Mouse (Mus musculus): Measurements from ENCODE around the gene Wdhd1. TPM values are rescaled to one million over a fixed set of nuclear protein-coding genes. Genes with fewer than 3 reads are reported as not detected.
"Not testable (repeated sequence)": the region's sequence is repeated elsewhere in the genome, so short reads cannot be mapped to it uniquely, and the experiment has no call there.

The Wdhd1 gene
- 13.5 and 15.2 TPM in 2 replicates for polyA plus RNA-seq (2014; fragmentation: Nextera tagmentation; extraction: Ambion mirVana)

GRCm38 (mm10) chr14:47276637-47277393, at the start of gene Wdhd1, which contains the start of gene Socs4:
Wdhd1 (minus strand) TSS chr14:47276857.
Socs4 (plus strand) TSS chr14:47276931.
- Histone ChIP-seq H3K4me1 (ENCODE audit: control insufficient read depth in 2 of 2, insufficient read depth in 2 of 2, low read length in 2 of 2) (peaks cover 0 to 10% of the 10 kb centered on the region in 2 experiments; a peak in 2 of 4 replicates), H3K27me3 (ENCODE audit: control insufficient read depth, insufficient read depth, low read length) (no peaks in the 10 kb centered on the region), H3K36me3 (ENCODE audit: control insufficient read depth, insufficient read depth, low read length) (peaks cover 26% of the 10 kb centered on the region), H3K27ac (replicated peaks in 1 of 2; ENCODE audit: control insufficient read depth in 1 of 2, insufficient read depth in 1 of 2, low read depth in 2 of 2, low read length in 2 of 2) (peak within 1 kb of the TSS; percentile 94 to 96), H3K4me2 (ENCODE audit: low read length) (peak within 1 kb of the TSS; percentile 89), H3K9ac (ENCODE audit: low read length) (peak within 1 kb of the TSS; percentile 91), H3K4me3 (ENCODE audit: control insufficient read depth in 1 of 2, insufficient read depth in 1 of 2, low read depth in 1 of 2, low read length in 2 of 2) (peak within 1 kb of the TSS; percentile 69 to 92), H3K9me3 (ENCODE audit: control insufficient read depth, low read length) (no peaks in the 10 kb centered on the region)
- peak; percentile 96 for ATAC-seq (ENCODE audit: insufficient number of reproducible peaks, insufficient read depth, low FRiP score, low read depth)
- under 1% methylated on average over 76 of the region's 77 CpGs for WGBS

- WGBS, result 90% methylated on average over 9 of the region's 9 CpGs
- H3K9ac ChIP-seq (ENCODE audit: low read length), result no peak overlapping the region
- no peak for ATAC-seq (ENCODE audit: insufficient number of reproducible peaks, insufficient read depth, low FRiP score, low read depth)
- H3K27me3 ChIP-seq (ENCODE audit: control insufficient read depth, insufficient read depth, low read length), result no peaks in the 10 kb centered on the region
- peaks cover 11% of the 10 kb centered on the region for H3K36me3 ChIP-seq (ENCODE audit: control insufficient read depth, insufficient read depth, low read length)
- no peaks in the 10 kb centered on the region for H3K9me3 ChIP-seq (ENCODE audit: control insufficient read depth, low read length)
- no peak overlapping the region for H3K27ac ChIP-seq (replicated peaks in 1 of 2; ENCODE audit: control insufficient read depth in 1 of 2, insufficient read depth in 1 of 2, low read depth in 2 of 2, low read length in 2 of 2)
- no peak overlapping the region for H3K4me2 ChIP-seq (ENCODE audit: low read length)
- no peak overlapping the region for H3K4me3 ChIP-seq (ENCODE audit: control insufficient read depth in 1 of 2, insufficient read depth in 1 of 2, low read depth in 1 of 2, low read length in 2 of 2)
- H3K4me1 ChIP-seq (ENCODE audit: control insufficient read depth in 2 of 2, insufficient read depth in 2 of 2, low read length in 2 of 2), result no peaks in the 10 kb centered on the region
These were observed 49.5 kb upstream of the Wdhd1 start for GRCm38 (mm10) chr14:47325965-47326761.

- not testable (repeated sequence) for H3K9ac ChIP-seq (ENCODE audit: low read length); H3K4me3 ChIP-seq (ENCODE audit: control insufficient read depth in 1 of 2, insufficient read depth in 1 of 2, low read depth in 1 of 2, low read length in 2 of 2); H3K4me1 ChIP-seq (ENCODE audit: control insufficient read depth in 2 of 2, insufficient read depth in 2 of 2, low read length in 2 of 2); H3K27ac ChIP-seq (replicated peaks in 1 of 2; ENCODE audit: control insufficient read depth in 1 of 2, insufficient read depth in 1 of 2, low read depth in 2 of 2, low read length in 2 of 2); ATAC-seq (ENCODE audit: insufficient number of reproducible peaks, insufficient read depth, low FRiP score, low read depth); H3K27me3 ChIP-seq (ENCODE audit: control insufficient read depth, insufficient read depth, low read length); H3K9me3 ChIP-seq (ENCODE audit: control insufficient read depth, low read length); H3K4me2 ChIP-seq (ENCODE audit: low read length)
- 91% methylated on average over 5 of the region's 8 CpGs for WGBS
- H3K36me3 ChIP-seq (ENCODE audit: control insufficient read depth, insufficient read depth, low read length), result peaks cover 46% of the 10 kb centered on the region
These were observed 44.9 kb upstream of the Wdhd1 start for GRCm38 (mm10) chr14:47321581-47321980.

GRCm38 (mm10) chr14:47319362-47319761, 42.7 kb upstream of the Wdhd1 start:
- WGBS, result 94% methylated on average over 5 of the region's 5 CpGs
- Histone ChIP-seq H3K4me3 (ENCODE audit: control insufficient read depth in 1 of 2, insufficient read depth in 1 of 2, low read depth in 1 of 2, low read length in 2 of 2) (no peak overlapping the region), H3K9ac (ENCODE audit: low read length) (no peak overlapping the region), H3K9me3 (ENCODE audit: control insufficient read depth, low read length) (no peaks in the 10 kb centered on the region), H3K27me3 (ENCODE audit: control insufficient read depth, insufficient read depth, low read length) (no peaks in the 10 kb centered on the region), H3K27ac (replicated peaks in 1 of 2; ENCODE audit: control insufficient read depth in 1 of 2, insufficient read depth in 1 of 2, low read depth in 2 of 2, low read length in 2 of 2) (no peak overlapping the region), H3K36me3 (ENCODE audit: control insufficient read depth, insufficient read depth, low read length) (peaks cover 62% of the 10 kb centered on the region), H3K4me1 (ENCODE audit: control insufficient read depth in 2 of 2, insufficient read depth in 2 of 2, low read length in 2 of 2) (no peaks in the 10 kb centered on the region), H3K4me2 (ENCODE audit: low read length) (no peak overlapping the region)
- no peak for ATAC-seq (ENCODE audit: insufficient number of reproducible peaks, insufficient read depth, low FRiP score, low read depth)

GRCm38 (mm10) chr14:47310342-47311181, 33.9 kb upstream of the Wdhd1 start:
- Histone ChIP-seq H3K9ac (ENCODE audit: low read length) (no peak overlapping the region), H3K4me2 (ENCODE audit: low read length) (no peak overlapping the region), H3K27ac (replicated peaks in 1 of 2; ENCODE audit: control insufficient read depth in 1 of 2, insufficient read depth in 1 of 2, low read depth in 2 of 2, low read length in 2 of 2) (no peak overlapping the region), H3K27me3 (ENCODE audit: control insufficient read depth, insufficient read depth, low read length) (no peaks in the 10 kb centered on the region), H3K36me3 (ENCODE audit: control insufficient read depth, insufficient read depth, low read length) (peaks cover 71% of the 10 kb centered on the region), H3K9me3 (ENCODE audit: control insufficient read depth, low read length) (no peaks in the 10 kb centered on the region), H3K4me3 (ENCODE audit: control insufficient read depth in 1 of 2, insufficient read depth in 1 of 2, low read depth in 1 of 2, low read length in 2 of 2) (no peak overlapping the region), H3K4me1 (ENCODE audit: control insufficient read depth in 2 of 2, insufficient read depth in 2 of 2, low read length in 2 of 2) (no peaks in the 10 kb centered on the region)
- ATAC-seq (ENCODE audit: insufficient number of reproducible peaks, insufficient read depth, low FRiP score, low read depth), result no peak
- WGBS, result 94% methylated on average over 18 of the region's 18 CpGs

- no peak overlapping the region for H3K4me2 ChIP-seq (ENCODE audit: low read length)
- no peaks in the 10 kb centered on the region for H3K9me3 ChIP-seq (ENCODE audit: control insufficient read depth, low read length)
- H3K27ac ChIP-seq (replicated peaks in 1 of 2; ENCODE audit: control insufficient read depth in 1 of 2, insufficient read depth in 1 of 2, low read depth in 2 of 2, low read length in 2 of 2), result no peak overlapping the region
- no peaks in the 10 kb centered on the region for H3K4me1 ChIP-seq (ENCODE audit: control insufficient read depth in 2 of 2, insufficient read depth in 2 of 2, low read length in 2 of 2)
- no peaks in the 10 kb centered on the region for H3K27me3 ChIP-seq (ENCODE audit: control insufficient read depth, insufficient read depth, low read length)
- no peak overlapping the region for H3K9ac ChIP-seq (ENCODE audit: low read length)
- H3K36me3 ChIP-seq (ENCODE audit: control insufficient read depth, insufficient read depth, low read length), result peaks cover 59% of the 10 kb centered on the region
- ATAC-seq (ENCODE audit: insufficient number of reproducible peaks, insufficient read depth, low FRiP score, low read depth), result no peak
- no peak overlapping the region for H3K4me3 ChIP-seq (ENCODE audit: control insufficient read depth in 1 of 2, insufficient read depth in 1 of 2, low read depth in 1 of 2, low read length in 2 of 2)
- WGBS, result 97% methylated on average over 1 of the region's 1 CpGs
These were observed 32.4 kb upstream of the Wdhd1 start for GRCm38 (mm10) chr14:47309061-47309460.

GRCm38 (mm10) chr14:47307669-47308068, 31.0 kb upstream of the Wdhd1 start:
- 90% methylated on average over 3 of the region's 3 CpGs for WGBS
- Histone ChIP-seq H3K9me3 (ENCODE audit: control insufficient read depth, low read length) (no peaks in the 10 kb centered on the region), H3K36me3 (ENCODE audit: control insufficient read depth, insufficient read depth, low read length) (peaks cover 45% of the 10 kb centered on the region), H3K9ac (ENCODE audit: low read length) (no peak overlapping the region), H3K4me1 (ENCODE audit: control insufficient read depth in 2 of 2, insufficient read depth in 2 of 2, low read length in 2 of 2) (peaks cover 0 to 4% of the 10 kb centered on the region in 2 experiments; a peak in 2 of 4 replicates), H3K27ac (replicated peaks in 1 of 2; ENCODE audit: control insufficient read depth in 1 of 2, insufficient read depth in 1 of 2, low read depth in 2 of 2, low read length in 2 of 2) (no peak overlapping the region), H3K27me3 (ENCODE audit: control insufficient read depth, insufficient read depth, low read length) (no peaks in the 10 kb centered on the region), H3K4me2 (ENCODE audit: low read length) (no peak overlapping the region), H3K4me3 (ENCODE audit: control insufficient read depth in 1 of 2, insufficient read depth in 1 of 2, low read depth in 1 of 2, low read length in 2 of 2) (no peak overlapping the region)
- no peak for ATAC-seq (ENCODE audit: insufficient number of reproducible peaks, insufficient read depth, low FRiP score, low read depth)

Measured in heart, embryonic 14.5 days (tissue).